ENCODE assay signal across 8 mouse cellular contexts in genomic region chr16:94289138-94290072, GRCm38 (mm10). TPM values are rescaled to one million over a fixed set of nuclear protein-coding genes. Genes with fewer than 3 reads are reported as not detected.
A peak's percentile ranks its signal among the peaks of the same experiment; 100 is the strongest.
DNase-seq lines count a peak whose midpoint lies in the region; ATAC-seq and TF ChIP-seq lines count a peak whose summit lies in the region.

No protein-coding gene starts in this region.

- H3K27me3 ChIP-seq in E14TG2a.4 (ENCODE audit: insufficient read depth, low read length) (no peaks in the 10 kb centered on the region; the same call in 1 of the 2 replicates), Patski (peaks cover 9% of the 10 kb centered on the region)
- no peaks in the 10 kb centered on the region for H3K27me3 ChIP-seq in embryonic facial prominence, embryonic 11.5 days (ENCODE audit: control insufficient read depth, insufficient read depth, low read length)
- H3K27me3 ChIP-seq in heart, embryonic 16.5 days (ENCODE audit: control insufficient read depth, insufficient read depth, low read length): 0 out of 2 replicates have a peak, but pooled peaks cover 2% of the 10 kb centered on the region
- H3K27me3 ChIP-seq in lung, embryonic 14.5 days (ENCODE audit: insufficient read depth, low read length): no peaks in the 10 kb centered on the region

- peak overlapping the region; percentile 92 for H3K4me2 ChIP-seq in embryonic facial prominence, embryonic 11.5 days (ENCODE audit: low read depth, low read length)
- peak overlapping the region; percentile 97 for H3K4me2 ChIP-seq in heart, embryonic 16.5 days (ENCODE audit: low read depth, low read length)
- peak overlapping the region; percentile 98 for H3K4me2 ChIP-seq in lung, embryonic 14.5 days

- POLR2A ChIA-PET in Patski (lab: Charles Lee): interaction anchor here (1.0 to 1.3 kb wide), 3 partner anchors 16 to 29 kb away, joined by 3 to 5 read pairs (median 3); no protein-coding TSS in a partner anchor

- peak; percentile 44 for ATAC-seq in Patski
- ATAC-seq in embryonic facial prominence, embryonic 11.5 days (replicated peaks; ENCODE audit: insufficient number of reproducible peaks, low FRiP score, low TSS enrichment, low read depth): peak; percentile 40; the same call in 1 of the 2 replicates
- peak; percentile 45 for ATAC-seq in heart, embryonic 16.5 days (replicated peaks; ENCODE audit: extremely low read depth, insufficient read depth, low FRiP score)
- ATAC-seq in lung, embryonic 14.5 days (ENCODE audit: insufficient read depth): peak; percentile 60

- H3K9me3 ChIP-seq in E14TG2a.4 (ENCODE audit: low read length): peaks cover 15% of the 10 kb centered on the region
- no peaks in the 10 kb centered on the region for H3K9me3 ChIP-seq in embryonic facial prominence, embryonic 11.5 days (replicated peaks; ENCODE audit: control insufficient read depth, low read length)
- no peaks in the 10 kb centered on the region for H3K9me3 ChIP-seq in heart, embryonic 16.5 days (replicated peaks; ENCODE audit: control insufficient read depth, low read length)
- no peaks in the 10 kb centered on the region for H3K9me3 ChIP-seq in lung, embryonic 14.5 days (ENCODE audit: low read depth, low read length)

- H3K27ac ChIP-seq in embryonic facial prominence, embryonic 11.5 days (replicated peaks; ENCODE audit: low read depth, low read length): no peak overlapping the region; the same call in 1 of the 2 replicates
- H3K27ac ChIP-seq in heart, embryonic 16.5 days (ENCODE audit: low read length): no peak overlapping the region
- peak overlapping the region; percentile 33; the same call in 1 of the 2 replicates for H3K27ac ChIP-seq in lung, embryonic 14.5 days (ENCODE audit: low read depth)

- DNase-seq in Patski (ENCODE audit: low read depth, low spot score): no peak
- DNase-seq in embryonic facial prominence, embryonic 11.5 days (ENCODE audit: low spot score): peak; percentile 44
- peak; percentile 93 for DNase-seq in layer of hippocampus, adult 9-11 months
- peak; percentile 28 for DNase-seq in lung, embryonic 14.5 days
- peak; percentile 88 for DNase-seq in right cerebral cortex, adult 18-20 months
- no peak for DNase-seq in thymus, postnatal 10 days (ENCODE audit: low spot score in 2 of 2)

- H3K4me1 ChIP-seq in E14TG2a.4 (replicated peaks; ENCODE audit: low read depth, low read length): peaks cover 15% of the 10 kb centered on the region; the same call in 1 of the 2 replicates
- no peaks in the 10 kb centered on the region for H3K4me1 ChIP-seq in embryonic facial prominence, embryonic 11.5 days (ENCODE audit: control insufficient read depth, insufficient read depth, low read length)
- peaks cover 2% of the 10 kb centered on the region; the same call in 1 of the 2 replicates for H3K4me1 ChIP-seq in heart, embryonic 16.5 days (ENCODE audit: control insufficient read depth, insufficient read depth, low read length)
- 0 out of 2 replicates have a peak, but pooled peaks cover 6% of the 10 kb centered on the region for H3K4me1 ChIP-seq in lung, embryonic 14.5 days (ENCODE audit: insufficient read depth)

- peak overlapping the region; percentile 93 for H3K4me3 ChIP-seq in E14TG2a.4 (replicated peaks; ENCODE audit: low read length)
- H3K4me3 ChIP-seq in embryonic facial prominence, embryonic 11.5 days (ENCODE audit: low read depth, low read length): peak overlapping the region; percentile 90
- peak overlapping the region; percentile 92 for H3K4me3 ChIP-seq in heart, embryonic 16.5 days (ENCODE audit: low read length)
- peak overlapping the region; percentile 85 for H3K4me3 ChIP-seq in lung, embryonic 14.5 days (ENCODE audit: low read depth, low read length)

- WGBS in embryonic facial prominence, embryonic 11.5 days: 15% methylated on average over 39 of the region's 39 CpGs
- 12% methylated on average over 39 of the region's 39 CpGs for WGBS in heart, embryonic 16.5 days
- WGBS in lung, embryonic 14.5 days: 10% methylated on average over 38 of the region's 39 CpGs

- in situ Hi-C loops in Patski (cut with MboI; ENCODE audit: low pct_unique_long_range_greater_than_20kb): no loop called here

- H3K9ac ChIP-seq in embryonic facial prominence, embryonic 11.5 days (replicated peaks; ENCODE audit: low read length): peak overlapping the region; percentile 85
- peak overlapping the region; percentile 90 for H3K9ac ChIP-seq in heart, embryonic 16.5 days (ENCODE audit: low read length)
- H3K9ac ChIP-seq in lung, embryonic 14.5 days: peak overlapping the region; percentile 73

- peaks cover 14% of the 10 kb centered on the region for H3K36me3 ChIP-seq in E14TG2a.4 (ENCODE audit: insufficient read depth, low read length)
- no peaks in the 10 kb centered on the region for H3K36me3 ChIP-seq in embryonic facial prominence, embryonic 11.5 days (replicated peaks; ENCODE audit: control insufficient read depth, insufficient read depth, low read depth, low read length)
- H3K36me3 ChIP-seq in heart, embryonic 16.5 days (ENCODE audit: control insufficient read depth, insufficient read depth): no peaks in the 10 kb centered on the region
- no peaks in the 10 kb centered on the region for H3K36me3 ChIP-seq in lung, embryonic 14.5 days (ENCODE audit: insufficient read depth)

- TF ChIP-seq CTCF in E14TG2a.4 (conservative IDR thresholded peaks at IDR 0.05; ENCODE audit: low read length) (0 out of 2 replicates have a peak, but pooled peaks have one; percentile 10), Patski (IDR thresholded peaks at IDR 0.05) (no peak)
- 0 out of 2 replicates have a peak, but pooled peaks have one; percentile 14 for TF ChIP-seq CTCF in lung, embryonic 14.5 days (IDR thresholded peaks at IDR 0.05; ENCODE audit: low read depth)

- CTCF ChIA-PET in Patski (lab: Charles Lee): interaction anchor here (1.1 kb wide), 1 partner anchor 19 kb away, joined by 3 read pairs; no protein-coding TSS in a partner anchor

RNA-seq across cellular contexts. Expression of gene Hlcs, which starts 24.0 kb away (rescaled TPM):
- 15.3 TPM for polyA plus RNA-seq in Patski (2021)
- polyA plus RNA-seq in embryonic facial prominence, embryonic 11.5 days (2014; fragmentation: Nextera tagmentation; extraction: Ambion mirVana): 7.4 and 8.6 TPM in 2 replicates
- 6.8 and 7.1 TPM in 2 replicates for polyA plus RNA-seq in heart, embryonic 16.5 days (2015; fragmentation: Nextera tagmentation; extraction: Ambion mirVana)
- 8.0 and 8.8 TPM in 2 replicates for polyA plus RNA-seq in lung, embryonic 14.5 days (2014; fragmentation: Nextera tagmentation; extraction: Ambion mirVana)

RNA-seq across cellular contexts. Expression of gene Ripply3, which starts 38.8 kb away (rescaled TPM):
- polyA plus RNA-seq in Patski (2021): not detected
- polyA plus RNA-seq in embryonic facial prominence, embryonic 11.5 days (2014; fragmentation: Nextera tagmentation; extraction: Ambion mirVana): 5.2 and 6.3 TPM in 2 replicates
- polyA plus RNA-seq in heart, embryonic 16.5 days (2015; fragmentation: Nextera tagmentation; extraction: Ambion mirVana): 4.9 TPM in 2 replicates
- polyA plus RNA-seq in lung, embryonic 14.5 days (2014; fragmentation: Nextera tagmentation; extraction: Ambion mirVana): 22.7 and 23.9 TPM in 2 replicates

Comparison
In these comparisons a context has a peak if more than half of its experiments do, and no peak if none do; other contexts are left out.
1. DNase-seq: peak in embryonic facial prominence, embryonic 11.5 days (single experiment), layer of hippocampus, adult 9-11 months (single experiment), lung, embryonic 14.5 days (single experiment) and right cerebral cortex, adult 18-20 months (single experiment); none in Patski (single experiment) and thymus, postnatal 10 days (0 of 2).
2. Peak in every context shown above with its lines, with median percentiles within 50 percentile points of each other: H3K4me3 ChIP-seq, ATAC-seq, H3K4me2 ChIP-seq and H3K9ac ChIP-seq.